Mouse (Mus musculus): ENCODE measurements around the gene Rbbp8nl.

The Rbbp8nl gene

GRCm38 (mm10) chr2:180257963-180258865 is 31.5 kb downstream of the Rbbp8nl start:
- no peak for DNase-seq (ENCODE audit: low read depth, low spot score)

GRCm38 (mm10) chr2:180257001-180257521 is 32.6 kb downstream of the Rbbp8nl start, which contains the start of gene Rps21:
Gene Rps21 (plus strand): TSS chr2:180257377.
- peak; percentile 98 for DNase-seq (ENCODE audit: low read depth, low spot score)

GRCm38 (mm10) chr2:180256296-180257000 is 33.2 kb downstream of the Rbbp8nl start:
- DNase-seq (ENCODE audit: low read depth, low spot score) = no peak

DNA sequence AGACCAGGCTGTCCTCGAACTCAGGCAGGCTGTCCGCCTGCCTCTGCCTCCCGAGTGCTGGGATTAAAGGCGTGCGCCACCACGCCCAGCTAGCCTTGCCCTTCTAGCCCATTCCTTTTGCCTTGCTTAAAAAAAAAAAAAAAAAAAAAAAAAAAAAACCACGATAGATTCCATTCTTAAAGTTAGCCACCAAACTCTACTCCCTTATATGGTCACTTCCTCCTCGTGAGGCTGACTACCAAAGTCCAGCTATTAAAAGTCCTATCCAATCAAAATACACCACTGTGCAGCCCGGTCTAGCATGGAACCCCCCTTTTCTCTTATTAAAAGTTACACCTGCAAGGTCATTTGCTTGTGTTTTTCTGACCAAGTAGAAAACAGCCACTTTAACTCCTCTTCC is 34.0 kb downstream of the Rbbp8nl start:
- no peak for DNase-seq (ENCODE audit: low read depth, low spot score)

- no peak for DNase-seq (ENCODE audit: low read depth, low spot score)
These were observed 35.1 kb downstream of the Rbbp8nl start for GRCm38 (mm10) chr2:180254436-180255209.

DNA sequence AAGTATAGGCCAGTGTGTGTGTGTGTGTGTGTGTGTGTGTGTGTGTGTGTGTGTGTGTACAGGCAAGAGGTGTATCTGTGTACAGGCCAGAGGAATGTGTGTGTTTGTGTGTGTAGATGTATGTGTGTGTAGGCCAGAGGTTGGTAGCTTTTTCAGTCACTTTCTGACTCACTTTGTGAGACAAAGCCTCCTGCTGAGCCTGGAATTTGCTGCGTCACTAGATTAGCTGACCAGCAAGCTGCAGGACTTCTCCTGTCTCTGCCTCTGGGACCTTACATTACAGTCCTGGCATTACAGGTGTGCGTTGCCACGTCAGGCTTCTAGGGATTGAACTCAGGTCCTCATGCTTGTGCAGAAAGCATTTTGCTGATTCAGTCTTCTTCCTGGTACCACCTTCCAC is 37.8 kb downstream of the Rbbp8nl start:
- no peak for DNase-seq (ENCODE audit: low read depth, low spot score)

GRCm38 (mm10) chr2:180250930-180251611 is 38.6 kb downstream of the Rbbp8nl start:
- DNase-seq (ENCODE audit: low read depth, low spot score) = peak; percentile 81

GRCm38 (mm10) chr2:180248947-180249660 is 40.6 kb downstream of the Rbbp8nl start:
- no peak for DNase-seq (ENCODE audit: low read depth, low spot score)

- DNase-seq (ENCODE audit: low read depth, low spot score) = no peak
These were observed 41.8 kb downstream of the Rbbp8nl start for GRCm38 (mm10) chr2:180247916-180248315.

GRCm38 (mm10) chr2:180243108-180243507 is 46.6 kb downstream of the Rbbp8nl start:
- no peak for DNase-seq (ENCODE audit: low read depth, low spot score)

DNA sequence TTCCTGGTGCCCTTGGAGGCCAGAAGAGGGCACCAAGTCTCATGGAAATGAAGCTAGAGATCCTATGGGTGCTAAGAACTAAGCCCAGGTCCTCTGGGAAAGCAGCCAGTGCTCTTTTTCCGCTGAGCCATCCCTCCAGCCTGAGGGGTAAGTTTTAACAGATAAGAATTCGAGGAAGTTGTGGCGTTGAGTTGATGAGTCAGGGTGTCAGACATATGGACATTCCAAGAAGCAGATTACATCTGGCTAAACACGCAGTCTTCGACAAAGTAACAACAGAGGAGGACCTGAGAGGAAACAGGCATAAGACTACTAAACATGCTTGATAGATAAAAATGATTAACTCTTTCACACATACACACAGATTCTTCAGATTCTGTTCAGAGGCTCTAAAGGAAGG is 51.1 kb downstream of the Rbbp8nl start:
- DNase-seq (ENCODE audit: low read depth, low spot score) = no peak

GRCm38 (mm10) chr2:180237601-180238345 is 51.9 kb downstream of the Rbbp8nl start:
- no peak for DNase-seq (ENCODE audit: low read depth, low spot score)

DNA sequence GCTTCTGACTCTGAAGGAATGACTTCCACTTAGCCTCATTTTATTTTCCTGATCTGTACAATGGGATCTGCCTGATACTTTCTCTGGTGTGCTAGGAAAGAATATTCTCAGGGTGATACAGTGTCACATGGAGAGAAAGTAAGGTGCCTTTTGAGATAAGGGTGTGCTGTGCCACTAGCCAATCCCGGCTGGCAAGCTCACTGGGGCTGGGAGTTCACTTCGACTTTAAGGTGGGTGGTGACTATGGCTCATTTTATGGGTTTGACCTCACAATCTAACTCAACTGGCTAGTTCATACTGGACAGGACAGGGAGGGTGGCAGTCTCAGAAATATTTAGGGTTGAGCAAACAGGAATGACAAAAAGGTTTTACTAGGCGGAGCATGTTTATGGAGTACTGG is 52.7 kb downstream of the Rbbp8nl start:
- no peak for DNase-seq (ENCODE audit: low read depth, low spot score)

GRCm38 (mm10) chr2:180236500-180236899 is 53.2 kb downstream of the Rbbp8nl start:
- DNase-seq (ENCODE audit: low read depth, low spot score) = no peak

DNA sequence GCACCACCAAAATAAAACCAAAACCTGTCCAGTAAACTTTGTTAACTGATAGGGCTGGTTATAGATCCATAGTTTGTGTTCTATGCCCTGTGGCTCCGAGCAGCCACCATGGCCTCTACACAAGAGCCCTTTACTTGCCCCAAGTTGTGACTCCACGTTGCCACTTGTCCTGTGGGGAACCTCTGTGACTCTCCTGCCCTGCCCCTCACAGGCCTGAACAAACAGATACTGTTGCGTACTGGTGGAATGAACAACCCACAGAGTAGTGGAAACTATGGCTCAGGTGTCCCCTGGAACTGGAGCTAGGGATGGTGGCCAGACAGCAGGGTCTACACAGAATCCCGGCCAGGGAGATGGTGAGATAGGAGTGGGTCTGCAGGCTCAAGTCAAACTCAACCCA is 53.9 kb downstream of the Rbbp8nl start:
- DNase-seq (ENCODE audit: low read depth, low spot score) = no peak

DNA sequence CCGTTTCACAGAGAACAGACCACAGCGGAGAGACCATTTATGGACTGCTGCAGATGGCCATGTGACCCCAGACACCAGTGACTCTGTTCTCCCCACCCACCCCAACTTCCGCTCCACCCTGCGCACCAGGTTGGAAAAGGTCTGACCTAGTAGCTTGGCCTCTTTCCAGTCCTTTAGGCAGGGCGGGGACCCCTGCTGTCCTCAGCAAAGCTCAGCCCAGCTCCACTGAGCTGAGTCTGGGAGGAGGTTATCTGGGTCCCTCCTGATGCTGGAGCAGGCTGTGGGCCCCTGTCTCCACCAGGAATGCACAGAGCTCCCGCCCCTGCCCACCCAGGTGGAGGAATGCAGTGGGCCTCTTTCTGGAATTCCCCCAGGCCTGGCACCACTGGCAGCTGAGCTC is 54.7 kb downstream of the Rbbp8nl start:
- DNase-seq (ENCODE audit: low read depth, low spot score) = no peak

- no peak for DNase-seq (ENCODE audit: low read depth, low spot score)
These were observed 55.3 kb downstream of the Rbbp8nl start for GRCm38 (mm10) chr2:180234353-180234752.

GRCm38 (mm10) chr2:180233101-180233904 is 56.4 kb downstream of the Rbbp8nl start:
- no peak for DNase-seq (ENCODE audit: low read depth, low spot score)

- DNase-seq (ENCODE audit: low read depth, low spot score) = no peak
These were observed 59.2 kb downstream of the Rbbp8nl start for GRCm38 (mm10) chr2:180230482-180230881.
